Mouse (Mus musculus) ES-Bruce4 (cell line): ENCODE measurements at regions not wholly inside any gene's neighbourhood (a gene's known extent, or its start where the extent isn't known, plus 50 kb on each side); places are given as distances from the start of the nearest gene placed in this dataset.

Source experiments
- CTCF ChIP-seq: IDR thresholded peaks from one replicate; pipeline ENCODE4 v1.8.1; 2011; ENCODE audit warnings: low read depth, low read length
- EP300 ChIP-seq: IDR thresholded peaks from 2 replicates; pipeline ENCODE4 v1.6.1; 2011; ENCODE audit warnings: low read depth, low read length; ENCODE audit not compliant: insufficient read depth

DNA sequence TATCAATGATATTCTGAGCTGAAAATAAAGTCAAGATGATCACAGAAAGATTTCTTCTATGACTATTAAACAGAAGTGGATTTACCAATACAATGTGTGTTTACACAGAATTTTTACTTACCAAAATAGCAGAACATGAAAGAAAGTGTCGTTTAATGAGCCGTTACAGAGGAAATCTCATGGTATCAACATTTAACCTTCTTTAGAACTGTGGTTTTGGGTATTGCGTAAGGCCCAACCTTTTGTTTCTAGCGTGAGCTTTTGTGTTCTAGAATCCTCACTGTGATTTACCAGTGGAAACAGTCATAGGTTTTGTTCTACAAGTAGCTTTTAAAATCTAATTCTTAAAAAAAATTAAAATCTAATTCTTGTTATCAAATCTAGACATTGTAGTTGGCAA, 200.0 kb upstream of the Zwint start:
- TF ChIP-seq CTCF (no peak), EP300 (no peak)
